Mouse (Mus musculus) cortical plate, adult 2 months (tissue): ENCODE data around the gene Dbnl.

Experiments
- CTCF ChIP-seq: fragments of 200-500 bp; IDR thresholded peaks from 2 replicates; pipeline ENCODE4 v1.5.1; 2011; ENCODE audit warnings: mild to moderate bottlenecking, control low read depth, low read length; ENCODE audit not compliant: insufficient read depth; ENCODE audit errors: extremely low read depth
- POLR2A ChIP-seq: fragments of 200-500 bp; IDR thresholded peaks from 2 replicates; pipeline ENCODE4 v1.6.1; 2011; ENCODE audit warnings: mild to moderate bottlenecking, low read length, control low read depth; ENCODE audit not compliant: insufficient read depth; ENCODE audit errors: extremely low read depth

- TF ChIP-seq CTCF (no peak), POLR2A (no peak)
These were observed 2.1 kb downstream of the Dbnl start for GRCm38 (mm10) chr11:5790431-5790830.
